Mouse (Mus musculus): Measurements from ENCODE around the gene Cngb1. TPM values are rescaled to one million over a fixed set of nuclear protein-coding genes. Genes with fewer than 3 reads are reported as not detected.

The Cngb1 gene
- polyA plus RNA-seq, 1 experiment, result 2.4 TPM

- 68% methylated on average over 4 of the region's 4 CpGs for WGBS
- H3K4me3 ChIP-seq (replicated peaks; ENCODE audit: extremely low read depth, low read depth, low read length), result no peak overlapping the region
- DNase-seq, result no peak
- no peaks in the 10 kb centered on the region for H3K4me1 ChIP-seq (ENCODE audit: control insufficient read depth, insufficient read depth, low read length)
- TF ChIP-seq CTCF (IDR thresholded peaks at IDR 0.05; ENCODE audit: insufficient read depth, low read length), result no peak
- TF ChIP-seq POLR2A (IDR thresholded peaks at IDR 0.05; ENCODE audit: borderline replicate concordance, extremely low read depth, low read depth, low read length), result no peak
These were observed 859 bp downstream of the Cngb1 start for GRCm38 (mm10) chr8:95305526-95305925.

GRCm38 (mm10) chr8:95302410-95302809 is 4.0 kb downstream of the Cngb1 start:
- H3K4me3 ChIP-seq (replicated peaks; ENCODE audit: extremely low read depth, low read depth, low read length), result no peak overlapping the region
- DNase-seq, result no peak
- WGBS, result 16% methylated on average over 5 of the region's 5 CpGs
- no peaks in the 10 kb centered on the region for H3K4me1 ChIP-seq (ENCODE audit: control insufficient read depth, insufficient read depth, low read length)
- TF ChIP-seq POLR2A (IDR thresholded peaks at IDR 0.05; ENCODE audit: borderline replicate concordance, extremely low read depth, low read depth, low read length) (no peak), CTCF (IDR thresholded peaks at IDR 0.05; ENCODE audit: insufficient read depth, low read length) (peak; percentile 51)

GRCm38 (mm10) chr8:95293891-95294290 is 12.5 kb downstream of the Cngb1 start:
- WGBS, result 38% methylated on average over 7 of the region's 7 CpGs
- peak; percentile 71; the same call in 1 of the 2 replicates for TF ChIP-seq POLR2A (IDR thresholded peaks at IDR 0.05; ENCODE audit: borderline replicate concordance, extremely low read depth, low read depth, low read length)
- TF ChIP-seq CTCF (IDR thresholded peaks at IDR 0.05; ENCODE audit: insufficient read depth, low read length), result no peak
- H3K4me1 ChIP-seq (ENCODE audit: control insufficient read depth, insufficient read depth, low read length), result no peaks in the 10 kb centered on the region
- no peak for DNase-seq
- peak overlapping the region; percentile 87 for H3K4me3 ChIP-seq (replicated peaks; ENCODE audit: extremely low read depth, low read depth, low read length)

GRCm38 (mm10) chr8:95293172-95293571 is 13.2 kb downstream of the Cngb1 start:
- TF ChIP-seq CTCF (IDR thresholded peaks at IDR 0.05; ENCODE audit: insufficient read depth, low read length) (no peak), POLR2A (IDR thresholded peaks at IDR 0.05; ENCODE audit: borderline replicate concordance, extremely low read depth, low read depth, low read length) (peak; percentile 97; the same call in 1 of the 2 replicates)
- Histone ChIP-seq H3K4me1 (ENCODE audit: control insufficient read depth, insufficient read depth, low read length) (no peaks in the 10 kb centered on the region), H3K4me3 (replicated peaks; ENCODE audit: extremely low read depth, low read depth, low read length) (peak overlapping the region; percentile 87)
- peak; percentile 80 for DNase-seq
- WGBS, result 32% methylated on average over 11 of the region's 11 CpGs

- 50% methylated on average over 6 of the region's 6 CpGs for WGBS
- no peak for DNase-seq
- H3K4me1 ChIP-seq (ENCODE audit: control insufficient read depth, insufficient read depth, low read length), result no peaks in the 10 kb centered on the region
- H3K4me3 ChIP-seq (replicated peaks; ENCODE audit: extremely low read depth, low read depth, low read length), result no peak overlapping the region
- no peak for TF ChIP-seq POLR2A (IDR thresholded peaks at IDR 0.05; ENCODE audit: borderline replicate concordance, extremely low read depth, low read depth, low read length)
- no peak for TF ChIP-seq CTCF (IDR thresholded peaks at IDR 0.05; ENCODE audit: insufficient read depth, low read length)
These were observed 17.2 kb downstream of the Cngb1 start for GRCm38 (mm10) chr8:95289066-95289650.

- no peak overlapping the region for H3K4me3 ChIP-seq (replicated peaks; ENCODE audit: extremely low read depth, low read depth, low read length)
- TF ChIP-seq CTCF (IDR thresholded peaks at IDR 0.05; ENCODE audit: insufficient read depth, low read length) (no peak), POLR2A (IDR thresholded peaks at IDR 0.05; ENCODE audit: borderline replicate concordance, extremely low read depth, low read depth, low read length) (no peak)
- no peaks in the 10 kb centered on the region for H3K4me1 ChIP-seq (ENCODE audit: control insufficient read depth, insufficient read depth, low read length)
- DNase-seq, result no peak
- WGBS, result 66% methylated on average over 5 of the region's 5 CpGs
These were observed 24.9 kb downstream of the Cngb1 start for GRCm38 (mm10) chr8:95281493-95281892.

GRCm38 (mm10) chr8:95272871-95273270 is 33.5 kb downstream of the Cngb1 start:
- 36% methylated on average over 2 of the region's 2 CpGs for WGBS
- H3K4me1 ChIP-seq (ENCODE audit: control insufficient read depth, insufficient read depth, low read length), result peaks cover 3% of the 10 kb centered on the region; the same call in 1 of the 2 replicates
- no peak for TF ChIP-seq POLR2A (IDR thresholded peaks at IDR 0.05; ENCODE audit: borderline replicate concordance, extremely low read depth, low read depth, low read length)
- TF ChIP-seq CTCF (IDR thresholded peaks at IDR 0.05; ENCODE audit: insufficient read depth, low read length), result no peak
- no peak overlapping the region for H3K4me3 ChIP-seq (replicated peaks; ENCODE audit: extremely low read depth, low read depth, low read length)
- DNase-seq, result peak; percentile 29

GRCm38 (mm10) chr8:95271841-95272240 is 34.5 kb downstream of the Cngb1 start:
- no peak for DNase-seq
- no peak overlapping the region for H3K4me3 ChIP-seq (replicated peaks; ENCODE audit: extremely low read depth, low read depth, low read length)
- TF ChIP-seq POLR2A (IDR thresholded peaks at IDR 0.05; ENCODE audit: borderline replicate concordance, extremely low read depth, low read depth, low read length), result no peak
- peaks cover 3% of the 10 kb centered on the region; the same call in 1 of the 2 replicates for H3K4me1 ChIP-seq (ENCODE audit: control insufficient read depth, insufficient read depth, low read length)
- WGBS, result 25% methylated on average over 4 of the region's 4 CpGs

- no peak overlapping the region for H3K4me3 ChIP-seq (replicated peaks; ENCODE audit: extremely low read depth, low read depth, low read length)
- peaks cover 3% of the 10 kb centered on the region; the same call in 1 of the 2 replicates for H3K4me1 ChIP-seq (ENCODE audit: control insufficient read depth, insufficient read depth, low read length)
- DNase-seq, result no peak
- WGBS, result 79% methylated on average over 12 of the region's 12 CpGs
- no peak for TF ChIP-seq POLR2A (IDR thresholded peaks at IDR 0.05; ENCODE audit: borderline replicate concordance, extremely low read depth, low read depth, low read length)
- TF ChIP-seq CTCF (IDR thresholded peaks at IDR 0.05; ENCODE audit: insufficient read depth, low read length), result no peak
These were observed 35.9 kb downstream of the Cngb1 start for GRCm38 (mm10) chr8:95270501-95270900.

- Histone ChIP-seq H3K4me1 (ENCODE audit: control insufficient read depth, insufficient read depth, low read length) (no peaks in the 10 kb centered on the region), H3K4me3 (replicated peaks; ENCODE audit: extremely low read depth, low read depth, low read length) (no peak overlapping the region)
- DNase-seq, result no peak
- no peak for TF ChIP-seq POLR2A (IDR thresholded peaks at IDR 0.05; ENCODE audit: borderline replicate concordance, extremely low read depth, low read depth, low read length)
- no peak for TF ChIP-seq CTCF (IDR thresholded peaks at IDR 0.05; ENCODE audit: insufficient read depth, low read length)
- 91% methylated on average over 2 of the region's 2 CpGs for WGBS
These were observed 44.2 kb downstream of the Cngb1 start for GRCm38 (mm10) chr8:95262181-95262580.

All from lung, adult 2 months (tissue).